Mouse (Mus musculus): ENCODE measurements at regions not wholly inside any gene's neighbourhood (a gene's known extent, or its start where the extent isn't known, plus 50 kb on each side); places are given as distances from the start of the nearest gene placed in this dataset.

- Histone ChIP-seq H3K27ac (replicated peaks) (no peak overlapping the region), H3K4me1 (peaks cover 30% of the 10 kb centered on the region), H3K27me3 (peaks cover 42% of the 10 kb centered on the region), H3K36me3 (no peaks in the 10 kb centered on the region), H3K9ac (replicated peaks) (no peak overlapping the region), H3K4me2 (replicated peaks) (no peak overlapping the region), H3K4me3 (no peak overlapping the region), H3K9me3 (no peaks in the 10 kb centered on the region)
- WGBS, result 8% methylated on average over 15 of the region's 15 CpGs
- ATAC-seq (replicated peaks), result no peak
Measured at GRCm38 (mm10) chr2:168842261-168842740, 74.6 kb upstream of the Sall4 start.

- H3K4me2 ChIP-seq (replicated peaks), result no peak overlapping the region
- peaks cover 42% of the 10 kb centered on the region for H3K27me3 ChIP-seq
- no peaks in the 10 kb centered on the region for H3K9me3 ChIP-seq
- peaks cover 30% of the 10 kb centered on the region for H3K4me1 ChIP-seq
- 3% methylated on average over 11 of the region's 11 CpGs for WGBS
- H3K9ac ChIP-seq (replicated peaks), result no peak overlapping the region
- H3K4me3 ChIP-seq, result no peak overlapping the region
- H3K36me3 ChIP-seq, result no peaks in the 10 kb centered on the region
- H3K27ac ChIP-seq (replicated peaks), result no peak overlapping the region
- ATAC-seq (replicated peaks), result no peak
Measured at GRCm38 (mm10) chr2:168841713-168842045, 73.9 kb upstream of the Sall4 start.

GRCm38 (mm10) chr2:168840853-168841712 lies 73.3 kb upstream of the Sall4 start:
- H3K4me3 ChIP-seq, result no peak overlapping the region
- no peaks in the 10 kb centered on the region for H3K36me3 ChIP-seq
- H3K27me3 ChIP-seq, result peaks cover 42% of the 10 kb centered on the region
- ATAC-seq (replicated peaks), result no peak
- H3K9ac ChIP-seq (replicated peaks), result no peak overlapping the region
- no peak overlapping the region for H3K4me2 ChIP-seq (replicated peaks)
- H3K27ac ChIP-seq (replicated peaks), result no peak overlapping the region
- 10% methylated on average over 19 of the region's 19 CpGs for WGBS
- H3K9me3 ChIP-seq, result no peaks in the 10 kb centered on the region
- peaks cover 30% of the 10 kb centered on the region for H3K4me1 ChIP-seq

- no peak overlapping the region for H3K27ac ChIP-seq (replicated peaks)
Measured at GRCm38 (mm10) chr2:168839811-168840655, 72.3 kb upstream of the Sall4 start.

GRCm38 (mm10) chr2:168839221-168839620 lies 71.5 kb upstream of the Sall4 start:
- Histone ChIP-seq H3K27ac (replicated peaks) (no peak overlapping the region), H3K4me2 (replicated peaks) (peak overlapping the region; percentile 38; the same call in 1 of the 2 replicates), H3K9me3 (no peaks in the 10 kb centered on the region), H3K36me3 (no peaks in the 10 kb centered on the region), H3K4me3 (no peak overlapping the region), H3K27me3 (peaks cover 42% of the 10 kb centered on the region), H3K9ac (replicated peaks) (no peak overlapping the region), H3K4me1 (peaks cover 30% of the 10 kb centered on the region)
- ATAC-seq (replicated peaks), result no peak
- 15% methylated on average over 6 of the region's 6 CpGs for WGBS

More at GRCm38 (mm10) chr2:168839811-168840655, 72.3 kb upstream of the Sall4 start:
- Histone ChIP-seq H3K4me3 (peak overlapping the region; percentile 16), H3K4me2 (replicated peaks) (peak overlapping the region; percentile 38), H3K4me1 (peaks cover 30% of the 10 kb centered on the region), H3K27me3 (peaks cover 42% of the 10 kb centered on the region), H3K9me3 (no peaks in the 10 kb centered on the region), H3K9ac (replicated peaks) (peak overlapping the region; percentile 27; the same call in 1 of the 2 replicates), H3K36me3 (no peaks in the 10 kb centered on the region)
- peak; percentile 60 for ATAC-seq (replicated peaks)
- 3% methylated on average over 24 of the region's 24 CpGs for WGBS

GRCm38 (mm10) chr2:168838681-168839080 lies 70.9 kb upstream of the Sall4 start:
- Histone ChIP-seq H3K27me3 (peaks cover 42% of the 10 kb centered on the region), H3K4me3 (no peak overlapping the region), H3K4me2 (replicated peaks) (no peak overlapping the region), H3K9me3 (no peaks in the 10 kb centered on the region), H3K9ac (replicated peaks) (no peak overlapping the region), H3K4me1 (peaks cover 30% of the 10 kb centered on the region), H3K27ac (replicated peaks) (no peak overlapping the region), H3K36me3 (no peaks in the 10 kb centered on the region)
- no peak for ATAC-seq (replicated peaks)
- WGBS, result 7% methylated on average over 12 of the region's 12 CpGs

GRCm38 (mm10) chr2:168837951-168838570 lies 70.3 kb upstream of the Sall4 start:
- Histone ChIP-seq H3K4me2 (replicated peaks) (no peak overlapping the region), H3K9me3 (no peaks in the 10 kb centered on the region), H3K36me3 (no peaks in the 10 kb centered on the region), H3K4me1 (peaks cover 30% of the 10 kb centered on the region), H3K9ac (replicated peaks) (no peak overlapping the region), H3K27me3 (peaks cover 39% of the 10 kb centered on the region), H3K27ac (replicated peaks) (no peak overlapping the region), H3K4me3 (no peak overlapping the region)
- 28% methylated on average over 5 of the region's 5 CpGs for WGBS
- ATAC-seq (replicated peaks), result no peak

- Histone ChIP-seq H3K36me3 (no peaks in the 10 kb centered on the region), H3K9me3 (no peaks in the 10 kb centered on the region), H3K4me3 (no peak overlapping the region), H3K27me3 (peaks cover 14% of the 10 kb centered on the region; the same call in 1 of the 2 replicates), H3K27ac (replicated peaks) (no peak overlapping the region), H3K9ac (replicated peaks) (no peak overlapping the region), H3K4me1 (peaks cover 13% of the 10 kb centered on the region), H3K4me2 (replicated peaks) (no peak overlapping the region)
- no peak for ATAC-seq (replicated peaks)
- WGBS, result 94% methylated on average over 3 of the region's 3 CpGs
Measured at GRCm38 (mm10) chr2:168834771-168835170, 67.0 kb upstream of the Sall4 start.

GRCm38 (mm10) chr2:168831740-168832139 lies 64.0 kb upstream of the Sall4 start:
- H3K36me3 ChIP-seq, result no peaks in the 10 kb centered on the region
- H3K9ac ChIP-seq (replicated peaks), result no peak overlapping the region
- no peaks in the 10 kb centered on the region for H3K4me1 ChIP-seq
- H3K27ac ChIP-seq (replicated peaks), result no peak overlapping the region
- H3K4me2 ChIP-seq (replicated peaks), result no peak overlapping the region
- ATAC-seq (replicated peaks), result no peak
- H3K4me3 ChIP-seq, result no peak overlapping the region
- 54% methylated on average over 14 of the region's 14 CpGs for WGBS
- H3K9me3 ChIP-seq, result no peaks in the 10 kb centered on the region
- H3K27me3 ChIP-seq, result no peaks in the 10 kb centered on the region

GRCm38 (mm10) chr2:168820648-168821047 lies 52.9 kb upstream of the Sall4 start:
- 76% methylated on average over 10 of the region's 10 CpGs for WGBS
- H3K4me2 ChIP-seq (replicated peaks), result no peak overlapping the region
- ATAC-seq (replicated peaks), result no peak
- H3K27me3 ChIP-seq, result no peaks in the 10 kb centered on the region
- H3K4me3 ChIP-seq, result no peak overlapping the region
- no peak overlapping the region for H3K27ac ChIP-seq (replicated peaks)
- no peaks in the 10 kb centered on the region for H3K9me3 ChIP-seq
- H3K9ac ChIP-seq (replicated peaks), result no peak overlapping the region
- H3K36me3 ChIP-seq, result no peaks in the 10 kb centered on the region
- H3K4me1 ChIP-seq, result no peaks in the 10 kb centered on the region

All from forebrain, embryonic 15.5 days (tissue).